Mouse (Mus musculus) hindbrain, embryonic 13.5 days (tissue): ENCODE results near the gene Amacr. TPM values are rescaled to one million over a fixed set of nuclear protein-coding genes. Genes with fewer than 3 reads are reported as not detected.
"Not testable (repeated sequence)": the region's sequence is repeated elsewhere in the genome, so short reads cannot be mapped to it uniquely, and the experiment has no call there.

ENCODE experiments used
- ATAC-seq: fragments of 200-750 bp; cut with Nextera tagmentation; 2 replicates; pipeline ENCODE4 v1.8.0; 2017; ENCODE audit warnings: moderate TSS enrichment; ENCODE audit not compliant: low FRiP score
- H3K27ac ChIP-seq: fragments of 300-500 bp; sonication (generic); 2 replicates; pipeline ENCODE4 v1.5.1; 2015; ENCODE audit warnings: inconsistent platforms, mild to moderate bottlenecking, moderate library complexity
- H3K27me3 ChIP-seq: fragments of 300-500 bp; sonication (generic); 2 replicates; pipeline ENCODE4 v1.6.1; 2015; ENCODE audit warnings: mild to moderate bottlenecking, inconsistent platforms
- H3K36me3 ChIP-seq: fragments of 300-500 bp; sonication (generic); 2 replicates; pipeline ENCODE4 v1.6.1; 2015; ENCODE audit warnings: mild to moderate bottlenecking, inconsistent platforms
- H3K4me1 ChIP-seq: fragments of 300-500 bp; sonication (generic); replicated peaks from 2 replicates; pipeline ENCODE4 v1.6.1; 2015; ENCODE audit warnings: inconsistent platforms
- H3K4me2 ChIP-seq: fragments of 300-500 bp; sonication (generic); 2 replicates; pipeline ENCODE4 v1.6.1; 2015; ENCODE audit warnings: inconsistent platforms, mild to moderate bottlenecking, moderate library complexity
- H3K4me3 ChIP-seq: fragments of 300-500 bp; sonication (generic); 2 replicates; pipeline ENCODE4 v1.5.1; 2015; ENCODE audit warnings: mild to moderate bottlenecking, inconsistent platforms
- H3K9ac ChIP-seq: fragments of 300-500 bp; sonication (generic); 2 replicates; pipeline ENCODE4 v1.6.1; 2015; ENCODE audit warnings: mild to moderate bottlenecking, inconsistent platforms
- H3K9me3 ChIP-seq: fragments of 300-500 bp; sonication (generic); 2 replicates; pipeline ENCODE4 v1.6.1; 2016; ENCODE audit warnings: inconsistent platforms
- WGBS: fragments of 180-500 bp; shearing (Covaris S2); methylation state at CpG from one replicate; pipeline ENCODE4 v1.1.7; 2015; 5-methylcytosine and 5-hydroxymethylcytosine counted together
- polyA plus RNA-seq: library from polyadenylated mRNA; unstranded; fragments of >200 nt; fragmentation: Nextera tagmentation; extraction: Ambion mirVana; gene quantifications from 2 replicates; pipeline ENCODE4 v1.2.1, GENCODE M21; 2015

The Amacr gene
- polyA plus RNA-seq, 1 experiment from 2014 or later: 9.6 TPM

DNA sequence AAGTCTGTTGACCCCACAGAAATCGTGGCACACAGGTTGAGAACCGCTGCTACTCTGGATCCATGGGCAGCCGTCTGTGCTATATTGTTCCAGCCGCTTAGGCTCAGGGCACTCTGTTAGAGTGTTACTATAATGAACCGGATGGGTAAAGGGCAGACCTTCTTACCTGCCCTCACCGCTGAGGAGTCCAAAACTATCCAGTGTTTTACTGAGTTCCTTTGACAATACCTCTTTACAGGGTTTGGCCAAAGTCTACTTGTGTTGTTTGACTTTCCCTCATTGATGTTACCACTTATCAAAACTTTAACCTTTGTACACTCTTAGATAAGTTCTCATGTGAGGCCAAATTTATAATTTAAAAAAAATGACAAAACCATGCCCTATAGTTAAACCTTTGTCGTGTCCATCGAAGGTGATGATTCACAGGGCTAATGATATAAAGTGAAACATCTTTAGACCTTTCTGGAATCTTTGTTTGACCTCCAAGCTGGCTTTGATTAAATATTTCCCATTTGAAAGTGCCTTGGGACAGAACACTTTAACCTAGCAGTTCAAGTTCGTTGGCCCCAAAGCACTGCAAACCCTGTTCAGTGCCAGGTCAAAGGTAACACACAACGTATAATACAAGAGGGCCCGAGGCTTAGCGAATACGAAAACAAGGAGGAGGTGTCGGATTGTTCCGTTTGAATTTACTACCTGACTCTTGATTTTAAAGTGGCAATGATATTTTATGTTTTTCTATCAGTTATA is 22.1 kb upstream of the Amacr start:
- no peak overlapping the region for H3K4me2 ChIP-seq
- 90% methylated on average over 15 of the region's 15 CpGs for WGBS
- ATAC-seq: no peak
- H3K9ac ChIP-seq: no peak overlapping the region
- no peaks in the 10 kb centered on the region for H3K27me3 ChIP-seq
- H3K4me1 ChIP-seq: no peaks in the 10 kb centered on the region
- H3K36me3 ChIP-seq: no peaks in the 10 kb centered on the region
- no peaks in the 10 kb centered on the region for H3K9me3 ChIP-seq
- no peak overlapping the region for H3K27ac ChIP-seq
- H3K4me3 ChIP-seq: no peak overlapping the region

DNA sequence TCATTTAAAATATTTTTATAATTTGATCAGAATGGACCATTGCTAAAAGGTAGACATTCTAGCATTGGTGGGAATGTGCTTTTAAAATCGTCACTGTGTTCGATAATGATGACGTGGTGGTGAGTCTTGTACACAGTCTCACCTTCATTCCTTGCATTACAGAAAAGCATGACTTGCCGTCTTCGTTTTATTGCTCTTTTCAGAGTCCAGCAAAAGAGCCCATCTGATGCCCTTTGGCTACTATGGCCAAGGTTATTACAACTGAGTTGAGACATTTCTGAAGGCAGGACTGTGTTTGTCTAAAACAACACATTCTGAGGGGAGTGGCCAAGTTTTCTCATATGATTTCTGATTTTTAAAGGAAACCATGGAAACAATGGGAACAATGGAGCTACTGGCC is 21.3 kb upstream of the Amacr start:
- no peaks in the 10 kb centered on the region for H3K4me1 ChIP-seq
- H3K9ac ChIP-seq: no peak overlapping the region
- H3K9me3 ChIP-seq: no peaks in the 10 kb centered on the region
- H3K4me2 ChIP-seq: no peak overlapping the region
- WGBS: 94% methylated on average over 5 of the region's 5 CpGs
- no peak overlapping the region for H3K4me3 ChIP-seq
- H3K36me3 ChIP-seq: no peaks in the 10 kb centered on the region
- no peaks in the 10 kb centered on the region for H3K27me3 ChIP-seq
- H3K27ac ChIP-seq: no peak overlapping the region
- no peak for ATAC-seq

DNA sequence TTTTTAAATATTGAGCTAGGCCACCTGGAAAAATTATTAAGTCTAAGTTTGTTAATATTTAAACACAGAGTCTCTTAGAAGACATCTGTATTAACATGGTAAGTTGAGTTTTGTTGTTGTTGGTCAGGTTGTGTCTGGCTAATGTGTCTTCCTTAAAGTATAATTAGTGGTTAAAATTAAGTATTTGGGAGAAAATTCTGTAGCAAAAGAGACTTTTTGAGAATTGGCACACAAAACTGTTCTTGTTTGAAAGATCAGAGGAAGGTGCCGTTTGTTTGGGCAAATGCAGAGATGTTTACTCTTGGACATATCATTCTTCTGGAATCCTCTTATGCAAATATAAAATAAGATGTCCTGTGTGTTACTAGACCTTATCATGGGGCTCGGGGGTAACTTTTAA is 19.0 kb upstream of the Amacr start:
- H3K9ac ChIP-seq: no peak overlapping the region
- no peak overlapping the region for H3K4me2 ChIP-seq
- WGBS: 94% methylated on average over 2 of the region's 2 CpGs
- no peaks in the 10 kb centered on the region for H3K4me1 ChIP-seq
- H3K27me3 ChIP-seq: no peaks in the 10 kb centered on the region
- H3K36me3 ChIP-seq: no peaks in the 10 kb centered on the region
- H3K4me3 ChIP-seq: no peak overlapping the region
- no peak for ATAC-seq
- no peaks in the 10 kb centered on the region for H3K9me3 ChIP-seq
- H3K27ac ChIP-seq: no peak overlapping the region

DNA sequence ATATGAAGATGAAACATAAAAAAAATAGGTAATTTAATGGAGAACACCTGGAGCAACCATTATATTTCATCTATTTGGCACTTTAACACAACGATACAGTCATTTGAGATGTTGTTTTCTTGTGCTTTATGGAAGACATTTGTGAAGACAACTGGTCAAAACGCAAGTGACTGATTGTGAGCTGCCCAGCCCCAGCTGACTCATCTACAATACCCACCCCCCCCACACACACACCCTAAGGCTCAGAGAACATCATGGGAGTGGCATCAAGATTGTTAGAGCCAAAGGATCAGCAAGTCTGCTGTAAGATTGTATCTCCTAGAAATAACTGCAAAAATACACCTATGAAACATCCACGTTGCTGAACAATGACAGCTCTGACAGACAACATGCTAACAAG is 12.1 kb upstream of the Amacr start:
- Histone ChIP-seq H3K27ac (no peak overlapping the region), H3K4me3 (no peak overlapping the region), H3K4me1 (no peaks in the 10 kb centered on the region), H3K9me3 (no peaks in the 10 kb centered on the region), H3K9ac (no peak overlapping the region), H3K4me2 (no peak overlapping the region), H3K27me3 (no peaks in the 10 kb centered on the region), H3K36me3 (no peaks in the 10 kb centered on the region)
- 74% methylated on average over 3 of the region's 3 CpGs for WGBS
- ATAC-seq: no peak

DNA sequence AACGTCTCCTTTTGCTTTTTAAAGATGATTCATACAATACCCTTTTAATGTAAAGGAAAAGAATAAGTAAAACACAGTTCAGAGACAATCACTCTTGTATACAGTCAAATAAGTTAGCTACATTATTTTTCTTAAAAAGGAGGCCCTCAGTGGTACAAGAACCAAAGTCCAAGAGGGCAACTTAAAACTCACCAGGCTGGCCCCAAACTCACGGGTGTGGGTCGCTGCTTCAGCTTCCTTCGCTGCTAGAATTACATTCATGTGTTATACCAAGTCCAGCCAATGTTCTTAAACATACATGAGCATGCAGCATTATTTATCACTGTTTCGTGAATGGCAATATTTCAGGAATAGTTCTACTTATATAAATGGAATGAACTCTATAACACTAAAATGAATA is 10.8 kb upstream of the Amacr start:
- H3K4me2 ChIP-seq: no peak overlapping the region
- no peaks in the 10 kb centered on the region for H3K27me3 ChIP-seq
- H3K36me3 ChIP-seq: no peaks in the 10 kb centered on the region
- no peak overlapping the region for H3K4me3 ChIP-seq
- H3K9ac ChIP-seq: no peak overlapping the region
- 91% methylated on average over 5 of the region's 5 CpGs for WGBS
- H3K4me1 ChIP-seq: no peaks in the 10 kb centered on the region
- H3K9me3 ChIP-seq: no peaks in the 10 kb centered on the region
- ATAC-seq: no peak
- no peak overlapping the region for H3K27ac ChIP-seq

DNA sequence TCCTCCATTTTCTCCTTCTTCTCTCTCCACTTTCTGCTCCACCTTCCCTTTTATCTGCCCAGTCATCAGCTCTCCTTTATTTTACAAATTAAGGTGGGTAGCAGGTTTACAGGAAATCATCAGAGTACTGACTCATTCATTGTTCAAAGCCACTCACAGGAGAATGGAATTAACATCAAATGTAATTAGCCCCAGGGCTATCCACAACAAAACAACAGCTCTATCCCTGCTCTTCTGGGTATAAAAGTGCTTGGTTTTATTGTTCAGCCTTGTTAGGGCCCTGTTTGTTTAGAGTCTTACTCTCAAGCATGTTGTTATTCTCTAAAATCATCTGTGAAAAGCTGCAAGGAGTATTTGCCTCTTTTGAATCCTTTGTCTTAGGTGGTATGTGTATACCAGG is 4.4 kb upstream of the Amacr start:
- Histone ChIP-seq H3K4me2 (no peak overlapping the region), H3K27me3 (no peaks in the 10 kb centered on the region), H3K9me3 (no peaks in the 10 kb centered on the region), H3K4me3 (no peak overlapping the region), H3K9ac (no peak overlapping the region), H3K27ac (no peak overlapping the region), H3K36me3 (no peaks in the 10 kb centered on the region), H3K4me1 (peaks cover 7% of the 10 kb centered on the region)
- no peak for ATAC-seq

DNA sequence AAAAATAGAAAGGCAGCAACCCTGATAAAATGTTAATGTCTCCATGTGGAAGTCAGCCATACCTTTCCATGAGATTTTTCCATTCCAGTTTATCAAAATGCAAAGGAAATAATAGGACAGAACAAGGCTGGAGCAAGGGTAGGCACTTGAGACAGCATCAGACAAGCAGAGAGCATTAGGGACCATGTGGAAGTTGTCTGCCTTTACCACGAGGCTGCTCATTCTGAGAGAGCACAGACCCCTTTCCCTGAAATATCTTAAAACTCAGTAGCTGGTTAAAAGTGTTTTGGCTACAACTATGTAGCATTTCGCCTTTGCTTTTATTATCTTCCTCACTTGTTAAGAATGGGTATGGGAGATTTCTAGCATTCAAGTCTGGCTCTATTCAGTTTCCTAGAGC is 844 bp upstream of the Amacr start:
- no peak overlapping the region for H3K27ac ChIP-seq
- ATAC-seq: no peak
- 64% methylated on average over 2 of the region's 2 CpGs for WGBS
- peak overlapping the region; percentile 61 for H3K4me2 ChIP-seq
- H3K36me3 ChIP-seq: 0 out of 2 replicates have a peak, but pooled peaks cover 4% of the 10 kb centered on the region
- no peaks in the 10 kb centered on the region for H3K27me3 ChIP-seq
- no peak overlapping the region for H3K4me3 ChIP-seq
- H3K4me1 ChIP-seq: peaks cover 12% of the 10 kb centered on the region
- no peaks in the 10 kb centered on the region for H3K9me3 ChIP-seq
- H3K9ac ChIP-seq: 0 out of 2 replicates have a peak overlapping the region, but pooled peaks have one; percentile 81

DNA sequence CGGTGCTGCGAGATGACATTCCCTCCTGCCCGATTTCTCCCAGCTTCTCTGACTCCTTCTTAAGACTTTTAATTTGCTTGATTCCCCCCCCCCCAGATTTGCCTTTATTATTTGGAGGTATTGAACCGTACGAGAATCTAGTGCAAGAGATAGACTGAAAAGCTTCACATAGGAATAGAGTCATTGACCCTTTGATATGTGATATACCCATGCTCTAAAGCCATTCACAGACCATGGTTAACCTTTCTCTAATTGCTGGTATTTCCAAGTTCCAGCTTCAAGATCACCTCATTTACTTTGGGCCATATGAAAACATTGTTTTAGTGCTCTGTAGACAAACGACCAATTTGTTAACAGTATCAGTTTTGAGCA is 494 bp downstream of the Amacr start:
- peaks cover 12% of the 10 kb centered on the region for H3K4me1 ChIP-seq
- 7% methylated on average over 6 of the region's 6 CpGs for WGBS
- H3K4me3 ChIP-seq: peak overlapping the region; percentile 67
- peaks cover 7% of the 10 kb centered on the region; the same call in 1 of the 2 replicates for H3K36me3 ChIP-seq
- no peaks in the 10 kb centered on the region for H3K27me3 ChIP-seq
- peak overlapping the region; percentile 81 for H3K9ac ChIP-seq
- peak overlapping the region; percentile 94 for H3K27ac ChIP-seq
- peak; percentile 58 for ATAC-seq
- peak overlapping the region; percentile 61 for H3K4me2 ChIP-seq
- no peaks in the 10 kb centered on the region for H3K9me3 ChIP-seq

DNA sequence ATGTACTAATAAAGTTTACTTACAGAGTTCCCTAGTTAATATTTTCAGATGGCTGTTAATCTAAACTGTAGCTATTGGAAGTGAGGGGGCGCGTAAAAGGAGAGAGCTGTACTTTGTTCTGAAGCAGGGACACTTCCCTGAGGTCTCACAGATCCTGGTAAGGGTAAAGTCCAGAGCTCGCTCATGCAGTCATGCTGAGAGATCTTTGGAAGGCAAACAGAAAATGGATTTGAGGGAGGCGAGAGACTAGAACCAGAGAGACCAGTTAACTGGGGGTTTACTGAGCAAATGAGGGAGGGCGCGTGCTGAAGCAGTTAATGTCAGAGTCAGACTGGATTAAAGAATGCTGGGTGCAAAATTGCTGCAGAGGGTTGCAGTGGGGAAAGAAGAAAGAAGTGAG is 4.2 kb downstream of the Amacr start:
- Histone ChIP-seq H3K4me3 (no peak overlapping the region), H3K27ac (no peak overlapping the region), H3K9me3 (no peaks in the 10 kb centered on the region), H3K9ac (no peak overlapping the region), H3K36me3 (peaks cover 19% of the 10 kb centered on the region), H3K4me1 (peaks cover 12% of the 10 kb centered on the region), H3K27me3 (no peaks in the 10 kb centered on the region), H3K4me2 (no peak overlapping the region)
- no peak for ATAC-seq
- 89% methylated on average over 6 of the region's 6 CpGs for WGBS

DNA sequence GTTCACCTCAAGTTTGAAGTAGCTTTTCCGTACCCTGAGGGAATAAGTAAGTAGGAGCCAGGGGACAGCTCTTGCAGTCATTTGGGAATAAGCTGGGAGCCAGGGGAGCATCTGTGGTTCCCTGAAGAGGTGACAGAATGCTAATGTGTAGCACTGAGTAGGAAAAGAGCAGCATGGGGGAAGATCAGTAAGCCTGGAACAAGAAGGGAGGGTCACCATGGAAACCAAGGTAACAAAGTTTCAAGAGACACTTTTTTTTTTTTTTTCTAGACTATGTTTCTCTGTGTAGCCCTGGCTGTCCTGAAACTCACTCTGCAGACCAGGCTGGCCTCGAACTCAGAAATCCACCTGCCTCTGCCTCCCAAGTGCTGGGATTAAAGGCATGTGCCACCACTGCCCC is 4.9 kb downstream of the Amacr start:
- H3K36me3 ChIP-seq: peaks cover 19% of the 10 kb centered on the region
- H3K4me3 ChIP-seq, H3K9ac ChIP-seq, ATAC-seq, H3K4me1 ChIP-seq, H3K9me3 ChIP-seq, H3K27me3 ChIP-seq, H3K27ac ChIP-seq, H3K4me2 ChIP-seq: not testable (repeated sequence)
- 73% methylated on average over 2 of the region's 2 CpGs for WGBS

DNA sequence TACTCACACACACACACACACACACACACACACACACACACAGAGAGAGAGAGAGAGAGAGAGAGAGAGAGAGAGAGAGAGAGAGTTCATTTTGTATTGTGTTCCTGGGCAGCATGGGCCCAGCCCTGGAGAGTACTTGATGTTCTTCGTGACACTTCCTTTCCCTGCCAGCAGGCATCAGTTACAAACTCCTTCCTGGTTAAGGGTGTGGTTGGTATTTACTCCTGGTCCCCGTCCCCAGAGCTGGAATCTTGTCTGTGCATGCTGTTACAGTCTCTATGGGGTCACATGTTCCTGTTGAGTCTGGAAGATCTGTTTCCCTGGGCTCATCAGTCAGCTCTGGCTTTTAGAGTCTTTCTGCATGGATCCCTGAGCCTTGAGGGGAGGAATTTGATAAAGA is 8.9 kb downstream of the Amacr start:
- no peaks in the 10 kb centered on the region for H3K9me3 ChIP-seq
- peaks cover 20% of the 10 kb centered on the region for H3K36me3 ChIP-seq
- no peak for ATAC-seq
- H3K4me1 ChIP-seq: no peaks in the 10 kb centered on the region
- WGBS: 62% methylated on average over 2 of the region's 2 CpGs
- no peak overlapping the region for H3K9ac ChIP-seq
- no peak overlapping the region for H3K4me2 ChIP-seq
- H3K27me3 ChIP-seq: no peaks in the 10 kb centered on the region
- H3K27ac ChIP-seq: no peak overlapping the region
- H3K4me3 ChIP-seq: no peak overlapping the region

DNA sequence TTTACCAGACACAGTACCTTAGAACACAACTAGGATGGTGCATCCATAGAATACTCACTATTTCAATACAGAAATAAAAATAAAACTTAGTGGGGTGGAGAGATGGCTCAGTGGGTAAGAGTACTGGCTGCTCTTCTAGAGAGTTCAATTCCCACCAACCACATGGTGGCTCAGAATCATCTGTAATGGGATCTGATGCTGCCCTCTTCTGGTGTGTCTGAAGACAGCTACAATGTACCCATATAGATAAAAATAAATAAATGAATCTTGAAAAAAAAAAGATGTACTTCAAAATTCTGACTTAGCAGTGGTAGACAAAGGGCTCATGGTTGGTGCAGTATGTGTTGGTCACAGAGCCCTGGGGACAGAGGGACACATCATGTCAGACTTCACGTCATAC is 10.0 kb downstream of the Amacr start:
- Histone ChIP-seq H3K9ac (no peak overlapping the region), H3K9me3 (no peaks in the 10 kb centered on the region), H3K36me3 (peaks cover 25% of the 10 kb centered on the region), H3K4me1 (no peaks in the 10 kb centered on the region), H3K27me3 (no peaks in the 10 kb centered on the region), H3K4me3 (no peak overlapping the region), H3K27ac (no peak overlapping the region), H3K4me2 (no peak overlapping the region)
- ATAC-seq: no peak
- WGBS: 100% methylated on average over 1 of the region's 1 CpGs

DNA sequence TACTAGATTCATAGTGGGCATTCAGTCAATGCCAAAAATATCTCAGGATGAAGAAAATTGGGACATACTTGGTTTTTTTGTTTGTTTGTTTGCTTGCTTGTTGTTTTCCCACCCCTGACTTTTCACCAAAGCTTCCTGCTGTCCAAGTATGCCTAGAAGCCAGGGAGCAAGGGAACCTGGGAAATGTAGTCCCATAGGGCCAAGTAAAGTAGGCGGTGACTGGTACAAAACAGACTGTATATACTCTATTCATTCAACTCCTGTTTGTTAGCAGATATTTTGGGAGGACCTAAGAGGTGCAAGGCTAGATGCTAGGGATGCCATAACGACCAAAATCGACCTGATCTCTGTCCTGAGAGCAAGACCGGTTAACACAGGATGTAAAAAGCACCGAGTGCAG is 18.3 kb downstream of the Amacr start:
- WGBS: 63% methylated on average over 5 of the region's 5 CpGs

More for the DNA sequence above, 18.3 kb downstream of the Amacr start:
- Histone ChIP-seq H3K27ac (no peak overlapping the region), H3K4me3 (no peak overlapping the region), H3K27me3 (no peaks in the 10 kb centered on the region), H3K4me1 (no peaks in the 10 kb centered on the region), H3K9me3 (no peaks in the 10 kb centered on the region), H3K4me2 (no peak overlapping the region), H3K9ac (no peak overlapping the region), H3K36me3 (peaks cover 9% of the 10 kb centered on the region; the same call in 1 of the 2 replicates)
- peak; percentile 59; the same call in 1 of the 2 replicates for ATAC-seq
